Mouse (Mus musculus): Measurements from ENCODE around the gene Pou2f1. TPM values are rescaled to one million over a fixed set of nuclear protein-coding genes. Genes with fewer than 3 reads are reported as not detected.

The Pou2f1 gene
- 32.5 TPM for polyA plus RNA-seq (2017; shearing (Covaris generic))

GRCm38 (mm10) chr1:166002520-166003155 lies at the start of gene Pou2f1:
Gene Pou2f1 (minus strand): TSS chr1:166002678.

Other genes with a start within 250 kb of the Pou2f1 start
- 62.4 TPM for gene Creg1, start 238.9 kb downstream of the Pou2f1 start, polyA plus RNA-seq (2017; shearing (Covaris generic))
- gene Cd247, start 214.0 kb downstream of the Pou2f1 start, polyA plus RNA-seq (2017; shearing (Covaris generic)) = 414 TPM
- not detected for gene Dusp27, start 125.2 kb upstream of the Pou2f1 start, polyA plus RNA-seq (2017; shearing (Covaris generic))
- not detected for gene Gpa33, start 127.6 kb upstream of the Pou2f1 start, polyA plus RNA-seq (2017; shearing (Covaris generic))
- gene Mael, start 236.1 kb upstream of the Pou2f1 start, polyA plus RNA-seq (2017; shearing (Covaris generic)) = not detected

Measured in CD4-positive, CD25-positive, alpha-beta regulatory T cell (primary cell).